Comparison of ENCODE assay signal across 8 mouse cellular contexts in the genomic region with DNA sequence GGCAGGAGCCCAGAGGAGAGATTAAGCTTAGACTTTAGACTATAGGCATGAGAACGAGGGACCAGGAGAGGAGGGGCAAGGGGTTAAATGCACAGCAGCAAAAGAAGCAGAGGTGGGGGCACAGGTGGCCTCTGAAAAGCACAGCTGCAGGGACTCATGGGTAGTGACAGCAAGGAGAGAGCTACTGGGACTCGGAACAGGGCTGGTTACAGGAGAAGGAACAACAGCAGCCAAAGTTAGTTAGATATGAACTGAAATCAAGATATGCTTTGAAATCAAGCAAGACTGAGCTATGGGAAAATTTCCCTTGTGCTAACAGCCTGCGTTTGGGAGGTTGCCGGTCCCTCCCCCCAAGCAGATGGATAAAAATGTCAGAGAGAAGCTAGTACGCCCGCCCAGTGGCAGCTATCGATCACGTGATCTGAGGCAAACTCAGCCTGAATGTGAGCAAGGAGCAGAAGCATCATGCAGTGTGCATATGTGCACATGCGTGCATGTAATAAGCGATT. TPM values are rescaled to one million over a fixed set of nuclear protein-coding genes. Genes with fewer than 3 reads are reported as not detected.
DNase-seq lines count a peak whose midpoint lies in the region; ATAC-seq lines count a peak whose summit lies in the region.

No protein-coding gene starts in this region.

- H3K9me3 ChIP-seq in embryonic facial prominence, embryonic 13.5 days: no peaks in the 10 kb centered on the region
- H3K9me3 ChIP-seq in intestine, embryonic 15.5 days: no peaks in the 10 kb centered on the region
- no peaks in the 10 kb centered on the region for H3K9me3 ChIP-seq in midbrain, embryonic 12.5 days

- H3K27ac ChIP-seq in embryonic facial prominence, embryonic 13.5 days: no peak overlapping the region
- H3K27ac ChIP-seq in intestine, embryonic 15.5 days: no peak overlapping the region
- no peak overlapping the region for H3K27ac ChIP-seq in midbrain, embryonic 12.5 days (replicated peaks)

- peak; percentile 38 for DNase-seq in kidney, postnatal 10 days
- DNase-seq in kidney, adult 11 months: no peak
- peak; percentile 83 for DNase-seq in thymus, postnatal 14 days
- DNase-seq in urinary bladder, postnatal 36 days (ENCODE audit: low spot score in 2 of 2): no peak
- DNase-seq in MN1 (ENCODE audit: low spot score): no peak

- no peaks in the 10 kb centered on the region for H3K36me3 ChIP-seq in embryonic facial prominence, embryonic 13.5 days
- H3K36me3 ChIP-seq in intestine, embryonic 15.5 days: no peaks in the 10 kb centered on the region
- H3K36me3 ChIP-seq in midbrain, embryonic 12.5 days: no peaks in the 10 kb centered on the region

- H3K4me2 ChIP-seq in embryonic facial prominence, embryonic 13.5 days: peak overlapping the region; percentile 51
- peak overlapping the region; percentile 15 for H3K4me2 ChIP-seq in intestine, embryonic 15.5 days (replicated peaks)
- peak overlapping the region; percentile 42 for H3K4me2 ChIP-seq in midbrain, embryonic 12.5 days (replicated peaks)

- H3K27me3 ChIP-seq in embryonic facial prominence, embryonic 13.5 days: no peaks in the 10 kb centered on the region
- no peaks in the 10 kb centered on the region for H3K27me3 ChIP-seq in intestine, embryonic 15.5 days (replicated peaks)
- peaks cover 6% of the 10 kb centered on the region for H3K27me3 ChIP-seq in midbrain, embryonic 12.5 days

- H3K9ac ChIP-seq in embryonic facial prominence, embryonic 13.5 days: no peak overlapping the region; the same call in 1 of the 2 replicates
- H3K9ac ChIP-seq in intestine, embryonic 15.5 days: no peak overlapping the region
- H3K9ac ChIP-seq in midbrain, embryonic 12.5 days (replicated peaks): peak overlapping the region; percentile 21; the same call in 1 of the 2 replicates

- peak overlapping the region; percentile 14; the same call in 1 of the 2 replicates for H3K4me3 ChIP-seq in embryonic facial prominence, embryonic 13.5 days
- H3K4me3 ChIP-seq in intestine, embryonic 15.5 days (replicated peaks): no peak overlapping the region; the same call in 1 of the 2 replicates
- H3K4me3 ChIP-seq in midbrain, embryonic 12.5 days: 0 out of 2 replicates have a peak overlapping the region, but pooled peaks have one; percentile 14

- peak; percentile 45; the same call in 1 of the 2 replicates for ATAC-seq in embryonic facial prominence, embryonic 13.5 days (ENCODE audit: insufficient number of reproducible peaks, insufficient read depth, low FRiP score, low TSS enrichment, low read depth)
- ATAC-seq in intestine, embryonic 15.5 days: peak; percentile 60
- ATAC-seq in midbrain, embryonic 12.5 days (ENCODE audit: low FRiP score, low read depth): 0 out of 2 replicates have a peak, but pooled peaks have one; percentile 6

- 26% methylated on average over 10 of the region's 10 CpGs for WGBS in embryonic facial prominence, embryonic 13.5 days
- 35% methylated on average over 10 of the region's 10 CpGs for WGBS in intestine, embryonic 15.5 days
- WGBS in midbrain, embryonic 12.5 days: 36% methylated on average over 10 of the region's 10 CpGs

- peaks cover 27% of the 10 kb centered on the region for H3K4me1 ChIP-seq in embryonic facial prominence, embryonic 13.5 days
- H3K4me1 ChIP-seq in intestine, embryonic 15.5 days (replicated peaks): peaks cover 22% of the 10 kb centered on the region
- H3K4me1 ChIP-seq in midbrain, embryonic 12.5 days: peaks cover 10% of the 10 kb centered on the region

RNA-seq across cellular contexts. Expression of a gene that starts 5.2 kb away (rescaled TPM):
- polyA plus RNA-seq in embryonic facial prominence, embryonic 13.5 days (2015; fragmentation: Nextera tagmentation; extraction: Ambion mirVana): 48.3 and 57.5 TPM in 2 replicates
- 76.4 and 90.6 TPM in 2 replicates for polyA plus RNA-seq in intestine, embryonic 15.5 days (2015; fragmentation: Nextera tagmentation; extraction: Ambion mirVana)
- polyA plus RNA-seq in midbrain, embryonic 12.5 days (2016; fragmentation: Nextera tagmentation; extraction: Ambion mirVana): 41.0 and 43.4 TPM in 2 replicates

RNA-seq across cellular contexts. Expression of a gene that starts 56.0 kb away (rescaled TPM):
- polyA plus RNA-seq in embryonic facial prominence, embryonic 13.5 days (2015; fragmentation: Nextera tagmentation; extraction: Ambion mirVana): 30.7 and 36.8 TPM in 2 replicates
- 31.7 and 32.2 TPM in 2 replicates for polyA plus RNA-seq in intestine, embryonic 15.5 days (2015; fragmentation: Nextera tagmentation; extraction: Ambion mirVana)
- polyA plus RNA-seq in midbrain, embryonic 12.5 days (2016; fragmentation: Nextera tagmentation; extraction: Ambion mirVana): 42.6 and 43.6 TPM in 2 replicates

RNA-seq across cellular contexts. Expression of a gene that starts 56.6 kb away (rescaled TPM):
- polyA plus RNA-seq in embryonic facial prominence, embryonic 13.5 days (2015; fragmentation: Nextera tagmentation; extraction: Ambion mirVana): 62.6 and 63.0 TPM in 2 replicates
- 40.1 and 42.0 TPM in 2 replicates for polyA plus RNA-seq in intestine, embryonic 15.5 days (2015; fragmentation: Nextera tagmentation; extraction: Ambion mirVana)
- polyA plus RNA-seq in midbrain, embryonic 12.5 days (2016; fragmentation: Nextera tagmentation; extraction: Ambion mirVana): 56.5 and 60.0 TPM in 2 replicates

Comparison
In these comparisons a context has a peak if more than half of its experiments do, and no peak if none do; other contexts are left out.
1. DNase-seq: peak in kidney, postnatal 10 days (single experiment) and thymus, postnatal 14 days (single experiment); none in kidney, adult 11 months (single experiment), urinary bladder, postnatal 36 days (0 of 2) and MN1 (single experiment).
2. ATAC-seq: peak in every context shown above with its lines; median percentile 60 in intestine, embryonic 15.5 days; 45 in embryonic facial prominence, embryonic 13.5 days; 6 in midbrain, embryonic 12.5 days.
3. Peak in every context shown above with its lines, with median percentiles within 50 percentile points of each other: H3K4me2 ChIP-seq.